Mouse (Mus musculus) liver, adult 2 months (tissue): Measurements from ENCODE around the gene Pou5f1.

Source experiments
- CTCF ChIP-seq: fragments of 200-500 bp; IDR thresholded peaks from 2 replicates; pipeline ENCODE4 v1.5.1; 2011; ENCODE audit warnings: low read depth, low read length, control low read depth
- POLR2A ChIP-seq: fragments of 200-500 bp; IDR thresholded peaks from 2 replicates; pipeline ENCODE4 v1.6.1; 2011; ENCODE audit warnings: low read length, control low read depth; ENCODE audit not compliant: insufficient read depth; ENCODE audit errors: extremely low read depth

DNA sequence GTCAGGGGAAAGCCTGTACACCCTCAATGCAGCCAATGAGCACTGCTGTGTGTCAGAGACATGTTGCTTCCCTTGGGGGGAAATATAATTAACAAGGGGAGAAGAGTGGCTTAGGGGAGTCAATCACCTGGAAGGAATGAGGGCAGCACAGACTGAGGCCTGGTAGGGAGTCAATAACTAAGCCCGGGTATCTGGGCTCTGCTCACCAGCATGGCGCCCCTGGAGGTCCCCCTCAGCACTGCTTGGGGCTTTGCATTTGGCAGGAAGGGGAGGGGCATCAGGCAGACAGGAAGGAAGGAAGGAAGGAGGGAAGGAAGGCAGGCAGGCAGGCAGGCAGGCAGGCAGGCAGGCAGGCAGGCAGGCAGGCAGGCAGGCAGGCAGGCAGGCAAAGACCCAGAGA, 41.6 kb downstream of the Pou5f1 start:
- no peak for TF ChIP-seq POLR2A
- TF ChIP-seq CTCF: no peak
